Mouse (Mus musculus) R1 (cell line): Measurements from ENCODE around the gene Bbs9.

Experiments
- DNase-seq: peaks from one replicate; pipeline ENCODE4 v3.0.0-alpha.2; 2018; ENCODE audit warnings: low read depth, low spot score

The Bbs9 gene

DNA sequence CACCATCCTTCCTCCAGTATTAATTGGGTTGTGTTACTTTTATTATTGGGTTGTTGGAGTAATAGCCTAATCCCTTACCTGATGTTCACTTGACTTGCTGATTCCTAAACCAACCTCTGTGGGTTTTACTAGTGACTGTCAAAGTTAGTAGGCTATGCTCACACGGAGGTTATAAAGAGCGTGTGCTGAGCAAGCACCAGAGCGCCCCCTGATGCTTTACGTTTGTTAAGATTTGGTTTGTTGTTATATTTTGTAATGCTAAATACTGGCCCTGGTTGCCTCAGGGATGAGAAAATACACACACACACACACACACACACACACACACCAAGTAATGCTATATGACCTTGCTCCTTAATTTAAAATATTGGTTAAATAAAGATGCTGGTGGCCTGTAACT, 219.9 kb downstream of the Bbs9 start:
- no peak for DNase-seq

- DNase-seq = no peak
Observed at GRCm38 (mm10) chr9:22696809-22697374, 221.4 kb downstream of the Bbs9 start.

- DNase-seq = no peak
Observed at GRCm38 (mm10) chr9:22697811-22698210, 222.3 kb downstream of the Bbs9 start.

- peak; percentile 34 for DNase-seq
Observed at GRCm38 (mm10) chr9:22698501-22698900, 223.0 kb downstream of the Bbs9 start.

DNA sequence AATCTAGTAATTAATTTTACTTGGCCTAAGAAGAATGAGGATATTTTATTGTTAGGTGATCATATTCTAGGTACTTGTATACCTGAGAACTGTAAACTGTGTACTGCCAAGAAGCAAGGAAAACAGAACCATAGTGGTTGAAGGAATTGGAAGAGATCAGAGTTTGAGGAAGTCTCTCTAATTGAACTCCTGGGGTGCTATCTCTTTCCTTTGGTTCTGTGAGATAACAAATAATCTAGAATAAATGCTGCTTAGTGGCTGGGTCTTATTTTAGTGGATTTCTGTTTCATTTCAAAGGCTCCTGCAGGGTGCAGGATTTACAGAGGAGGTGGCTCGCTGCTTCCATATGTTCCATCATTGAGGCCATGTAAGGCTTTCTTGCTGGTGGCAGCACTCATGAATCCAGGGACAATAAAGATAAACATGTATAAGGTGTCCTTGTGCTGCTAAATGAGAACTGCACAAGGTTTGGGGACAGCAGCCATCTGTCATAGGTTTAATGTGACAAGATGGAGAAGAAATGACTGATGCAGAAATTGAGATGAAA, 226.6 kb downstream of the Bbs9 start:
- no peak for DNase-seq

DNA sequence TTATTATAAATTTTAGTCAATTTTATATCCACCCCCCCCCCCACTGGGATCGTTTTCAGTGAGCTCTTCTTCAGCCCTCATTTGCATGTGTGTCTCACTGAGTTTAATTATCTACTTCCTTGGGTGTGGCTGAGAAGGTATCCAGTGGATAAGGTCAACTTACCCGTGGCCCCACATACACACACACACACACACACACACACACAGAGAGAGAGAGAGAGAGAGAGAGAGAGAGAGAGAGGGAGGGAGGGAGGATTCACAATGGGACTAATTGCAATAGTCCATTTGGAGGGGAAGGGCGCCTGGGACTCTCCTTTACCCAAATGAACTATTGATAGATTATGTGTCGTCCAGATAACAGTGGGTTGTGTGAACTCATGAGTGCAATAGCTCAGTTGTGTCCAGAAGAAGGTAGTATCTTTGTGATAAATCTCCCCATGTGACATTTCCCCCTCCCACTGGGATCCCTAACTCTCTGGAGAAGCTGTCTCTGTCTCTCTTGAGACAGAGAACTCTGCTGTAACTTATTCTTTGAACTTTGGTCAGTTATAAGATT, 227.4 kb downstream of the Bbs9 start:
- no peak for DNase-seq

DNA sequence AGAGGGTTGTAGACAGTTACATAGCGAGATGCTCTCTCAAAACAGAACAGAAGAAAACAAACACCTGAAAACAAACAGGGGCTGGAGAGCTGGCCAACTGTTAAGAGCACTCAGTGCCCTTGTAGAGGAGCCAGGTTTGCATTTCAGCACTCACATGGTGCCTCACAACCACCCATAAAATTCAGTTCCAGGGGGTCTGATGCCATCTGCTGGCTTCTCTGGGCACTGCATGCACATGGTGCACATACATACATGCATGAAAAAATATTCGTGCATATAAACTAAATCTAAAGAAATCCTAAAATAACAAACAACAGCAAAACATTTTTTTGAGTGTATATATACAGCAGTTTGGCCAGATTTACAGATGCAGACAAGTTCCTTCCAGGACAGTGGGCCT, 228.0 kb downstream of the Bbs9 start:
- peak; percentile 54 for DNase-seq

- DNase-seq = no peak
Observed at GRCm38 (mm10) chr9:22707166-22707913, 231.8 kb downstream of the Bbs9 start.

- DNase-seq = peak; percentile 64
Observed at GRCm38 (mm10) chr9:22708970-22709726, 233.6 kb downstream of the Bbs9 start.

DNA sequence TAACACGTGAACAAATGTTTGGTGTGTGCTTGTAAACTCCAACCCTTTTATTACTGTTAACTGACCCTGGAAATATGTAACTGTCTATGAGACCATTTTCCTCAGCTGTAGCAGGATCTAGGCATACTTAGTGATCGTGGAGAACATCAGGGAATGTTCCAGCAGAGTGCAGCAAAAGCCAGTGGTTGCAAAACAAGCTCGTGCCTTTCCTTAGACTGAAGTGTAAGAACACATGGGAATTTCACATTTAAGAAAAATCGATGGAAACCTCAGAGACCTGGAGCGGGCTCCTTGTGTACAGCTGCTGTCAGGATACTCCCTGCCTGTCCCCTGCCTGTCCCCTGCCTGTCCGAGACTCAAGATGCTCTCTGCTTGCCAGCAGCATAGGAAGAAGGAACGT, 234.5 kb downstream of the Bbs9 start:
- DNase-seq = no peak

DNA sequence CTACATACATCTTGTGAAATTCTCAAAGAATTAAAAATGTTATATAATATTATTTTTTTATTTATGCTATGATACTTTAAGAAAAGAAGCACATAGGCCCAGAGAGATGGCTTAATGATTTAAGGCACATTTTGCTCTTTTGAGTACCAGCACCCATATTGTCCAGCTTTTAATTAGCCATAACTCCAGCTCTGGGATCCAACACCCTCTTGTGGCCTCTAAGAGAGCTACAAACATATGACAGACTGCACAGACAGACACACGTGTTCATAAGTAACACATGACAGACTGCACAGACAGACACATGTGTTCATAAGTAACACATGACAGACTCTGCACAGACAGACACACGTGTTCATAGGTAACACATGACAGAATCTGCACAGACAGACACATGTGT, 235.8 kb downstream of the Bbs9 start:
- no peak for DNase-seq

GRCm38 (mm10) chr9:22712743-22713142, 237.2 kb downstream of the Bbs9 start:
- no peak for DNase-seq

- peak; percentile 76 for DNase-seq
Observed at GRCm38 (mm10) chr9:22713286-22713685, 237.8 kb downstream of the Bbs9 start.

- DNase-seq = no peak
Observed at GRCm38 (mm10) chr9:22717583-22717982, 242.1 kb downstream of the Bbs9 start.

DNA sequence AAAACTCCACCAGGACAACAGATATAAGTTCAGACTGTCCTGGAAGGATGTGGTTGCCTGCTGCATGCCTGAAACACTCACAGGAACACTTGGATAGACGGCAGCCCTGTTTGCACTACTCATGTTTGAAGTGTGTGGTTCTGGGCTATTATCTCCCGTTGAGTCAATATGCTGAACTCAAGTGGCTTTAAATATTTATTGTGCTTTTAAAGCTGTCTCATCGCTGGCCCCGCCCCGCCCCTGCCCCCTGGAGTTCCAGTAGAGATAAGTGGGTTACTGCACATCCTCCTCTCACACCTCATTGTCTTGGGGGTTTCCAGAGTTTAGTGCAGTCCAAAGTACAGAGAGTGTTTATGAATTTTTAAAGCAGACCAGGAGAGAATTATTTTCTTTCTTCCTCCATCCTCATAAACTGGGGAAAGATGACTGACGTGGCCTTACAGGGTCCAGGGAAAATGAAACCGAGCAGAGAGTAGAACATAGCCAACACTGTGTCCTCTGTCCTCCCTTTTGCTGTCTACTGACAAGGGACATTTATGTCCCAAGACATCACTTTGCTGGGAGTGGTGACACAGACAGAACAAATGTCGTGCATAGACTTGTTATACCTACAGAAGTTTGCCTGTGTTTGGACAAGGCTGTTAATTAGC, 242.8 kb downstream of the Bbs9 start:
- DNase-seq = no peak

GRCm38 (mm10) chr9:22732646-22733045, 257.1 kb downstream of the Bbs9 start:
- peak; percentile 88 for DNase-seq

DNA sequence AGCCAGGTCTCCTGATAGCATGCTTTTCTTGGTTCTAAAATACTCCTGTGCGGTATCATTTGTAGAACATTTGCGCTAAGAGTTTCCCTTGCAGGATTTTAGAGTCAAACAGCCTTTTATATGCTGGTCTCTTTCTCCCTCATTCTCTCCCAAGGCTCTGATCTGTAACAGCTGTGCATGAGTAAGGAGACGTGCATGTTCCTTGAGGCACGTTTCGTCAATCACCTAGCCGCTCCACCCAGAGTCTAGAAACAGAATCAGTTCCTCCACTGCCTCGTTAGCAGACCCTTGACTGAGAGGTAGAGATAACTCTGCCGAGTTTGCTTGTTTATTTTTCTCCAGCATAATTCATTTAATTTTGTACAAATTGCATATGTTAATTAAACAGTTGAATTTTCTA, 259.4 kb downstream of the Bbs9 start:
- DNase-seq = no peak

GRCm38 (mm10) chr9:22735385-22735784, 259.9 kb downstream of the Bbs9 start:
- DNase-seq = no peak

- DNase-seq = no peak
Observed at GRCm38 (mm10) chr9:22737893-22738292, 262.4 kb downstream of the Bbs9 start.

DNA sequence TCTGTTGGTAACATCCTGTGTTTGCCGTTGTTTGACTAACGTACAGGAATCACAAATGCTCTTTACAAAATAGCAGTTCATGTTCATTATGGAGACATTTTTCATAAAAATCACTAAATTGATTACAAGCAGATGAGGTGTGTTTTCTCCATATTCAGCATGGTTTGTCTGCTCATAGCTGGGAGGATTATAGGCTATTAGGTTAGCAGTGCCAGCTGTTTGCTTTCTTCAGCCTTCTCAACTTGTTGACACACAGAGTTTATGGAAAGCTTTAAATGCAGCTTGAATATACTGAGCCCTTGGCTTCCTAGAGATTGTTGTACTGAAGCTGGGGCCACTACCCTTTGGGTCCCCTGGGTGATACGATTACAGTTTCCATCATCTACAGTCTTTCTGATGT, 263.3 kb downstream of the Bbs9 start:
- no peak for DNase-seq

- no peak for DNase-seq
Observed at GRCm38 (mm10) chr9:22741967-22742366, 266.5 kb downstream of the Bbs9 start.

- no peak for DNase-seq
Observed at GRCm38 (mm10) chr9:22748617-22749016, 273.1 kb downstream of the Bbs9 start.
